Mouse (Mus musculus) cerebellum, adult 8-10 months (tissue): ENCODE data around the gene Tmem45a.
A peak's percentile ranks its signal among the peaks of the same experiment; 100 is the strongest.
"Not testable (repeated sequence)": the region's sequence is repeated elsewhere in the genome, so short reads cannot be mapped to it uniquely, and the experiment has no call there.

ENCODE experiments used
- DNase-seq: peaks from one replicate; pipeline ENCODE4 v3.0.0; 2022

Gene Tmem45a

DNA sequence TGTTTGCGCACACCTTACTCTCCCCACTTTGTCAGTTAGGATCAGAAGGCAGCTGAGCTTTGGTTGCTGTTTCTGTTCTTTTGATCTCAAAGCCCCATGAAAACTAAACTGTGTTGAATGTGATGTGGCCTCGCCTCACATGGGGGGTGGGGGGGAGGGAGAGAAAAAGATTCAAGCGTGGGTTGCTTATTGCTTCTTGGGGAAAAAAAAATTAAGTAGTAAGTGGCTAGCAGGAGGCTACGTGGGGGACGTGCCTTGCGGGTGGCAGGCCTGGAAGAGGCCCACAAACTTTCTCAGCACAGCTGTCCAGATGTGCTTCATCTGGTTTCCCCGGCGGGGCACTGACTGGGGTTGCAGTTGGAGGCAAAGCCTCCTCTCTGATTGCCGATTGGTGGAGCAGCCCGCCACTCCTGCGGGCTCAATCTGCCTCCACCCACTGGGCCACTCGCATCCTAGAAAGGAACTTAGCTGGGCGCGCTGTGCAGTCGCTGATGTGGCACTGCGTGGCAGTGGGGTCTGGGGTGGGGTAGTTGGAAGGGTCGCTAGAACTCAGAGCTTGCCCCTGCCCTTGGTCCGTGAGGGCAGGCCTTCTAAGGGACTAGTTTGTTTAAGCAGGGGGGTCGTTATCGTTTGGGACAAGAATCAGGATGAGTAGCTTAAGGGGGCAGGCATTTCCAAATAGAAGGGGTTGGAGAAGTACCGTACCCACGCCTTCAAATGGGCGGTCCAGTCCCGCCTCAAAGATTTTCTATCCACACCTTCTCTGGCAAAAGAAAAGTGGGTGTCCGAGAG lies at the start of gene Tmem45a:
Tmem45a (minus strand) TSS at position 343 of the 792 bp plus-strand sequence.
- DNase-seq, result peak; percentile 11

DNA sequence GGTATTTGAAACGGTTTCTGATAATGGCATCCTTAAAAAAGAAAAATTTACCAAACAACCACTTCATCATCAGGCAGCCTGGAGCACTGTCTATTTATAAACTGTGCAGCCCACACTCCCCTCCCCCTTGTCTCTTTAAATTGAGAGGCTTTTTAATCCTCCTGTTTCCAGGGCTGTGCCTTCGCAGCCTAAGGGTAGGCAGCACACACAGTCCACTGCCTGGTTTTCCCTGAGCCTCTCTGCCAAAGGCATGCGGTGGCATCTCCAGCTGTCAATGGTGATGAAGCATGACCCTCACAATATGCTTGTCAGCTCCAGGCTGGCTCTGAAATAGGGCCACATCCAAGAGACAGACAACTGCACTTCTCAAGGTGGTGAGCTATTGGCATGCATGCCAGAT lies 42.1 kb upstream of the Tmem45a start, which contains the start of gene Lnp1:
Lnp1 (minus strand) TSS at position 39 of the 400 bp plus-strand sequence.
- no peak for DNase-seq

DNA sequence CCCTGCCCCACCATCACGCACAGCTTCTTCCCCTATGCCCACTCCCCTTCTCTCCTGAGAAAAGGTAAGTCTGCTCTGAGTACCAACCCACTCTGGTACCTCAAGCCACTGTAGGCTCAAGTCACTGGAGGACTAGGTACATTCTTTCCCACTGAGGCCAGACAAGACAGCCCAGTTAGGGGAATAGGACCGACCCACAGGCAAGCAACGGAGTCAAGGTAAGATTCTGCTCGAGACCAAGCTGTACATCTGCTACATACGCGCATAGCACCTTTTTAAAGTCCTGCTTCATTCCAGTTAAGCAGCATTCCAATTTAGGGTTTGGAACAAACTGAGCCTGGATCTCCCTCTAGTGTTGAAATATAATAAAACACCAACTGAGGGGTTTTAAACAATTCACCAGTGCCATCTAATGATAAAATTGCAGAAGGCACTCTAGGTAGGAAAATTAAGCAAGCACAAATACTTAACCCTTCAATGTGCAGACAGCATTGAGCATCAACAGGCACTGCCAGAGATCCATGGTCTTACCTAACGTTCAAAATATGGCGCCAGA lies 34.2 kb upstream of the Tmem45a start:
- no peak for DNase-seq

DNA sequence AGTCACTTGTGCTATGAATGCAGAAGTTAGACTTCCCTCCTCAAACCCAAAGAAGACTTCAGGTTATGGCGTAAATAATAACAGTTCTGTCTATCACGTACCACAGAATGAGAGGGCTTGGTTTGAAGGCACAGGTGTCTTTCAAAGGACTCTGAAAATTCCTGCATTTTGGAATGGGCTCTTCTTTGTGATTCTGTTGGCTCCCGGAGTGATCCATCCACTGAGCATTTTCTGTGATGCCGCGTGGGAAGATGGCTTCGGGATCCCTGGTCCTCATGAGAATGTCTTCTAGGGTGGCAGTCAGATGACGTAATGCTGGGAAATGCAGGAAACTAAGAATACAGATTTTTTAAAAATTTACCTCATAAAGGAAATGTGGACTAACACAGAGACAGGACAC lies 31.3 kb upstream of the Tmem45a start:
- no peak for DNase-seq

DNA sequence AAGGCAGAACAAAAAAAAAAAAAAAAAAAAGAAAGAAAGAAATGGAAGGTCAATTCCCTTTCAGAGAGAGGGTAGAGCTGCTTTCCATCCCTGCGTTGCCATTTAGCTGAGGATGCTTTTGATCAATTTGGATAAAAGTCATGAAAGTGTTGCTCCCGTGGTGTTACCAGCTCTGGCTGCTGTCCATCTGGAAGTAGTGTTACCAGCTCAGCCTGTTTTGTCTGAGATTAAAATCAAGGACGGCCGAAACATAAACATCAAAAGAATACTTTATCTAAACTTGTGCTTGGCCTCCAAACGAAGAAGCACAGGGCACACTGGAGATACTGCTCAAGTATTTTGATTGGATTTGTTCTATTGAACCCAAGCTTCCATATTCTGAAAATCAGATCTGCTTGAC lies 23.0 kb upstream of the Tmem45a start:
- no peak for DNase-seq

DNA sequence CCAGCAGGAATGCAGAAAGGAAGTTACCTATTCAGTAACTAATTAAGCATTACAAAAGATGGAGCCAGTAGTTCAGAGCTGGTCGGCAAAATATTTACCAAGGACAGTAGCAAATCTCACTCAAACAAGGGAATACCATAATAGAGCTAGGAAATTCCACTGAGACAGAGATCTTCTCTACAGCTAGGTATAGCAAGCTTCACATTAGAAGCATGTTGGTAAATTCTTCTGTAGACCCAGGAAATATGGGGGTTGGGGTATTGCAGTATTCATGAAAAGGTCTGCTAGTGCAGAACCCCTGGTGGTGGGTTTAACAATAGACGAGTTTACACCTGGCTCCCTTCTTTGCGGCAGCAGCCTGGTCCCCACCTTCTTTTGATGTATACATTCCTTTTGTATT lies 16.2 kb upstream of the Tmem45a start:
- not testable (repeated sequence) for DNase-seq

DNA sequence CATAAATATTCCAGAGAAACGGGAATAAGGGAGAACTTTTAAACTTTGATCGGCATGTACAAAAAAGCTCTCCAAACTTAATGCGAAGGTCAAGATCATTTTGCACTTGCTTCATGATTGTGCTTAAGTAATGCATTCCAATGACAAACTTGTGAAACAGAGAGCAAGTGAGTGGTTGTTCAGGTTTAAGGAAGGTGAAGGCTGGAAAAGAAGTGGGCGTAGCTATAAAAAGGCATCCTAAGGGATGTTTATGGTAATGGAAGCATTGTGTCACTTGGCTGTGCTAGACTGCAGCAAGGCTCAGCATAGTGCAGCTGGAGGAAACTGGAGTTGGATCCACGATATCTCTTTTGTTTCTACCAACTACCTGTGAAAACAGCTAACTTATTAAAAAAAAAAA lies 5.6 kb upstream of the Tmem45a start:
- DNase-seq, result no peak

DNA sequence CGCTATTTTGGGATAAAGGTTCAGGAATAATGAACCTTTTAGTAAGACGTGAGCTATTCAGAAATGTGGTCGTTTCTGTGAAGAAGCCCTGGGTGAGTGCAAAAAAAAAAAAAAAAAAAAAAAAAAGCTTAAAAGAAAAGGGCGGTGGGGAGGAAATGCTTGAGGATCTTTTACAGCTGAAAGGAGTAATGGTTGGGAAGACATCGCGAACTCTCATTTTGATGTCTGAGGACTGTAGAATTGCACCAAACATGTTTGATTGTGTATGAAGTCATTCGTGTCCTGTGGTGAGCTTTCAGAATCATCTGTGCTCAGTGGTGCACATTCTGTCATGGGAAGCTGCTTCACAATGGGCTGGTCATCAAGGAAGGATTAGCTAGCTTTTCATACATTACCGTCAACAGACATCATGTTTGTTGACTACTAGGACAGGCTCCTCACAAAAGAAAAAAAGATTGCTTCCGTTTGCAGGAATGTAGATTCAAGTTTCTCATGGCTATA lies 700 bp upstream of the Tmem45a start:
- DNase-seq, result no peak

DNA sequence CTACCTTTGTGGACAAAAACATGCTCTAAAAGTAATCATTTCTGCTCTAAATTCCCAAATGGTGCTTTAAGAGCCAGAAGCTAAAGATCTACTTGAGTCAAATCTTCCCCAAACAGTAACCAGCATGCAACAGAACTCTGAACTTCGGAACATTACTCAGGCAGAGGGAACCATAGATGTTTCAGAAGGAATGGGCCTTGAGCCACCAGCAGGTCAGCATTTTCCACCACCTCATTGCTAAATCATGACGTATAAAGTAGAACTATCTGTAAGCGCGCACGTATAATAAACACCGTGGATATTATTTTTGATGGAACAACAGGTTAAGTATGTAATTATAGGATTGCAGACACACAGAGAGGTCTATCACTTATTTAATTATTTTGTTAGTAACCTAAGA lies 1.2 kb downstream of the Tmem45a start:
- DNase-seq, result no peak

DNA sequence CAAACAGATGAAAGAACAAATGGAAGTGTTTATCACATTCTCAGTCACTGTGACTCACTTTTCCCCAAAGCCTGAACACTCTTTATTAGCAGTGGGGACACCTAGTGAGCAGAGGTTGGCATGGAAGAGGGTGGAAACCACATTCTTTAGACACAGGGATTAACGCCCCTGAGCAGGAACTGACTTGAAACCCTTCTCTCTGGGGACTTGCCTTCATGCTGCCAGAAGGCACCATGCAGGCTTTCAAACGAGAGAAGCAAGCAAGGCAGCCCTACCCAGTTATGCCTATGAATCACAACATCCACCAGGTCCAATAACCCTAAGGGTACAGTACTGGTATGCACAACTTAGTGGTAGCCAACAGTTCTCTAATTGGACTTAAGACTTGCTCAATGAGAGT lies 12.6 kb downstream of the Tmem45a start:
- DNase-seq, result no peak

DNA sequence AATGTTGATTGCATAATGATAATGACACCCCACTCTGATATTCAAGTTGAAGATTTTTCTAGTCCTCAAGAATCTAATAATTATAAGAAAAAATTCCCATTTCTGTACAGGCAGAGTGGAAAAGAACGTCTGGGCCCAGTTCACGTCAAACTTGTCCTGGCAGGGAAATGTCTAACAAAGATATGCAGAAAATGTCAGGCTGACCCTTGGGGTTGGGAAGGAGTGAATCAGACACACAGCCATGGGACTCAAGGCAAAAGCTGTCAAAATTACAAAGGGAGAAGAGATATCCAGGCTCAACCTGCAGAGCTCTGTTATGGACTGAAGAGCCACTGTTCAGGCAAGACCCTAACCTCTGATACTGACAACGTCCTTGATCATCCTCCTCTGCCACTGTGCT lies 15.5 kb downstream of the Tmem45a start:
- DNase-seq, result no peak

DNA sequence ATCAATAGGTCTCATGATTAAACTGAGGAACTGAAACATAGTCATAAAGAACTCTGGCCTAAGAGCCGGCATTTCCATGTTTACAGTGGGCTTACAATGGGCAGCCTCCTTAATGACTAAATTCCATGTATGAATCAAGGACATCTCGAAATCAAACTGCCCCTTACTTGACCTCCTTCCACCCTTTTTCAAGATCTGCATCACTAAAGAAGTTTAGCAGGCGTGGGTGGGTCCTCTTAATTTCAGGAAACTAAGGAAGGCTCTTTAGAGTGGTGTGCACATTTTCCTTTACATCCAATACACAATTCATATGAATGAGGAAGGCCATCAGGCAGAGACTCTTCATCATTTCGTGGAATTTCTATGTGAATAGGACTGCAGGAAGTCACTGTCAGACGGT lies 17.6 kb downstream of the Tmem45a start:
- DNase-seq, result no peak

DNA sequence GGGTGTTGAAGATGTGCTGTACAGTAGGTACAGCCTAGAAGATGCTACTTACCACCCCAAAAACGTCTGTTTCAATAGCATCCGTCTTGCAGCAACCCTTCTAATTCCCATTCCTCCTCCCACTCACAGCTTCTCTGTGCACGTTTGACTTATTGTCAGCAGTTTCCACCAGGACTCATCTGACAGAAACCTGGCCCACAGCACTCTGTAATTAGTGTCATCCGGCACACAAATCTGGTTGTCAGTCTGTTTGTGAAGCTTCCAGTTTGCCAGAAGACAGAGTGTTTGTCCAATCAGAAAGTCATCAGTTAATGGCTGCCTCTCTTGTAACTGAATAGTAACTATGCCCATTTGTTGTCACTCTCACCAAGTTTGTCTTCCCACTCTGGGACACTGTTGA lies 18.4 kb downstream of the Tmem45a start:
- DNase-seq, result no peak

DNA sequence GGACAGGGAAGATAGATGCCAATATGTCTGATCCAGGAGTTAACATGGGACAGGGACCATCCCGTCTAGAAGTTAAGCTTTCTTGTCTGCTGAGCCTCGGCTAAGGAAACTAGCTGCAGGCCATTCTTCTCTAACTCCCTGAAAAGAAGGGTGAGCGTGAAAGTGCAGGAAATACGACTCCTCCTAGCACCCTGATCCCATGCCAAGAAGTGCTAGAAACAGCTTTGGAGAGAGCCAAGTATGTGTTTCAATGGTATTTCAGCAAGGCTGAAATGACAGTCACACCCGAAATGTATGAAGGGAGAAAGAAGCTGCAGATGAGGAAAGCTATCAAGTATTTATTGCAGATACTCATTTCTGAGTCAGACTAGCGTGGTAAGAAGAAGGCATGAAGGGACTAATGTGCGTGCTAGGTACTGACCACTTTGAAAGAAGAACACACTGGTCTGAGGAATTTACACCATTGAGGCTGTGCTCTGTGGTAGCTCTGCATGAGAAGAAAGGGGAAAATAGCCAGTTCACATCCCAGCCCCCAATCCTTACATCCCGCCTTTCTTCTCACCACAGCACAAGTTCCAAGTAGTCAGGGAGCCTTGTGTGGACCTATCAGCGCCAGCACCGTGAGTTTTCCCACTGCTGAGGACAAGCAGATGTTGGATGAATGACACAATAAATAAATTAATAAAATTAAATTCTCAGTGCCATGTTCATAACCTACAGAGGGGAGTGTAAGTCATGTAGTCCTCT lies 33.0 kb downstream of the Tmem45a start:
- no peak for DNase-seq

DNA sequence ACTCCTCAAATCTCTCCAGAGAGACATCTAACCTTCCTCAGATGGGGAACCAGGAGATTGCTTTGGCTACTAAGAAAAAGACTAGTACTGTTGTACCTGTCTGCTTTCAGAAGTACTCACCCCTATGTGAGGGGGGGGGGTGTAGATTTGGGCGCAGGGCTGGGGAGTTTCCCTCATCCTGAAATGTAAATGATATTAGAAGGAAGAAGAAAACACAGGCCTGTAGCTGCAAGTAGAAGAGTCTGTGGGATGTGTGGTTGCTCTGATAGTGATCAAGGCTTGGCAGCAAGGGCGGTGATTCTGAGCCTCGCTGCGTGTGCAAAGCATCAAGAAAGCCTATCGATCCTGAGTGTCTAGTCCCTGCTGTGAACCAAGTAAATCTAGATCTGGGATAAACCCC lies 43.0 kb downstream of the Tmem45a start:
- DNase-seq, result no peak

DNA sequence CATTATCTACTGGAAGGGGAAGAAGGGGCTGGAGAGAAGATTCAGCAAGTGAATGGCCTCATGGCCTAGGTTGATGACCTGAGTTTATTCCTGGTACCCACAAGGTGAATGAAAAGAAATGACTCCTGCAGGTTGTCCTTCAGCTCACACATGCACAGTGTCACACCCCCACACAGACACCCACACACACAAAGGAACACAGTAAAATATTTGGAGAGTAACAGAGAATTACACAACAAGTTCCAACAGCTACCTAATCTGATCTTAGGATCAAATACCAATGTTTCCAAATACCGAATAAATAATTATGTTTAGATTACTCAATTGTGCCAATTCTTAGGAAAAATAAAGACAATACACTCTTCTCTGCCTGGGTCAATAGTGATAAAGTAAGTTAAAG lies 52.7 kb downstream of the Tmem45a start:
- DNase-seq, result no peak

DNA sequence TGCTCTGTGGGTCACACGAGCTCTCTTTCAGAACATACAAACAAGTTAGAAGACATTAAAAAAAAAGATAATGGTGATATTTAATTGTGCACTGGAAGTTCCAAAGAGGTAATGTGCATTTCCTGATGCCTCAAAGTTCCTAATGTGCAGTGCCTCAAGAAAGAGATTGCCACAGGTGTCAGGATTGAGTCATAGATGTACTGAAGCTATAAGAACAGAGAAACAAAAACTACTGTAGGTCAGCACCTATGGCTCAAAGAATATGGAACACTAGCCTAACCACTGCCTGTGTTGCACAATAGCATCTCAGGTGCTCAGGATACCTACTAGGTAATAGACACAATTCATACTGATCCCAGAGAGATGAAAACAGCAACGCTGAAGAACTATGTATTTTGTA lies 54.0 kb downstream of the Tmem45a start:
- no peak for DNase-seq

DNA sequence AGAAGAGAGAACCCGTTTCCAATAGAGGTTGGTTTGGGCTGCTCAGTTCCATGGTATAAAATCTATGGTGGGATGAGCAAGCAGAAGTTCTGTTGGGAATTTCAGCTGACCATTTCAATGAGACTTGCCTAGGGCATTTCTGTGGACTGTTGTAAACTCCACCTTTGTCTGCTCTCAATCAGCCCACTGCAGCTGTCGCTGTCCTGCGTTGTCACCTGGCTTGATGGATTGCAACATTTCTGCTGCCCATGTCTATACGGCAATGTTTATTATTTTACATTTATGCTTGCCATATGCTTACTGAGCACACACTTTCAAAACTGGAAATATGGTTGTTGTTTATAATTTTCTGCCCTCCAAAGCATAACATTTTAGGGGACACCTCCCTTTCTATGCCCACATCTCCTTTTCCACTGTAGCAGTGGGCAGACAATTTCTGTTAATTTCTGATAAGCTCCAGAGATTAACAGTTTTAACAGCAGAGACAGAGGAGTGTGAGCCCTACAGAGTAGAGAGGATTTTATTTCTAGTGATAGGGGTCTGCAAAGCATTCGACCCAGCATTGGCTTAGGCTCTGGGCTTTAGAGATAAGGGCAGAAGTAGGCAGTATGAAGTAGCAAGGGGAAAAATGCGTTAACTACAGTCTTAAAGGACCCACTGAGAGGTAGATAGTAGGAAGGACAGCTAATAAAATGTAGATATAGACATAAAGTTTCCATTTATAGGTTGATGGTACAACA lies 84.4 kb downstream of the Tmem45a start:
- DNase-seq, result no peak

DNA sequence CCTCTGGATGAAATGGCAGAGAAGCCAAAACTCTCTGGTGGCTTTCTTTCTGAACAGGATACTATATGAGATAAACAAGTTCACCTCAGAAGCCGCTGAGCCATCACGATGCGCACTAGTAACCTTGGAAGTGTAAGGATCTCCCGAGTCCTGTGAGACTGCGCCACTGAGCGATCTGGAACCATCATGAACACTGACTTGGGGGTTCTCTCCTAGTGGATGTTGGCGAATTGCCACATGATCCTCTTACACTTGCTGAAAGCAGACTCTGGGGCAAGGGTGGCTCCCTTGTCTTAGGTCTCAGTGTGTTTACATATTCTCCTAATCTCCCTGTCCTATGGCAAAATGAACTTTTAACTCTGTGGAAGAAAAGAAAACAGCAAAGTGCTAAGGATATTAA lies 85.0 kb downstream of the Tmem45a start:
- no peak for DNase-seq

DNA sequence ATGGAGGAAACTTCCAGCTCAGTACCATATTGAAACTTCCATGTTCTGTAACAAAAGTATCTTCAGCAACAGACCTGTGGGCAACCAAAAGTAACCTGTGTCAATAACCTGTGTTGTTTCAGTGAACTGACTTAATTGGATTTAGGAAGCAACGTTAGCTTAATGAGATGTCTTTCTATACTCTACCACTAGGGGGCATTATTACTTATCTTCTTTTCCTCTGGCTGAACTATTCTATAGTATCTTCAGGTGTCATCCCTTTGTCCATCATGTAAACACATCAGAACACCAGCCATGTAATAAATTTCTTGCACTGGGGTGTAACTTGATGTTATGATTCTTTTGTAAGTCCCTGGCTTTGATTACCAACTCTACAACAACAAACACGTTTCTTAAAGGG lies 85.5 kb downstream of the Tmem45a start:
- peak; percentile 1 for DNase-seq

DNA sequence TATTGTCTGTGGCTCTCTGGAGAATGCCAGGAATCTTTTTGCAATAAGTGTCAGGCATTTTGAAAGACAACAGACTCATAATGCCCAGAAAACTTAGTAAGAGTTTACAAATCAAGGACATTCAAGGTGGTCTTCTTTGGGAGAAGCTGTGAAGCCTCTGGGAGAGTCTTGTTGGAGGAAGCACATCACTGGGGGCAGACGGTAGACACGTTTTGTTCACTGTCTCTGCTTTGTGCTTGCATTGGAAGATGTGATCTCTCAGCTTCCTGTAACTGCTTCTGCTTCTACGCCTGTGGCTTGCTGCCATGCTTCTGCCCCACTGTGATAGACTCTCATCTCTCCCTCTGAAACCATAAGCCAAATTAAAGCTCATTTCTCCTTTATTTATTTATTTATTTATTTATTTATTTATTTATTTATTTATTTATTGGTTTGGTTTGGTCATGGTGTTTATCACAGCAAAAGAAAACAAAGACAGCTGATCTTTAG lies 86.4 kb downstream of the Tmem45a start:
- DNase-seq, result no peak

DNA sequence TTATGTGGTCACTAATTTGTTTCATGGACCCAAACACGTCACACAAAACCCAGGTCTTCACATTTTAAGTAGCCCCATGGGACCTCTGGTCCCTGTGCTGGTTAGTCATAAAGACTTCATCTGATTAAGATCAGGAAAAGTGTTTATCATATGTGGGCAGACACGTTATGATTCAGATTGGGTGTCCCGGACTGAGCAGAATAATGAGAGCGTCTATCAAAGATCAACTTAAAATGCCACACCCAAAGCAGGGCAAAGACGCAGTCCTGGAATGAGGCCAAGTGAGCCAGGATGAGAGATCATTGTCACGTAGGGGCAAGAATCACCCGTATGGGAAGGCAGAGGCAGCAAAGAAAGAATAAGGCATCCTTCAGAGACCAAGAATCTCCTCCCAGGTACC lies 87.1 kb downstream of the Tmem45a start:
- no peak for DNase-seq
